Mouse (Mus musculus) kidney, adult 2 months (tissue): Measurements from ENCODE around the gene Fhl3. TPM values are rescaled to one million over a fixed set of nuclear protein-coding genes. Genes with fewer than 3 reads are reported as not detected.
A peak's percentile ranks its signal among the peaks of the same experiment; 100 is the strongest.

Source experiments
- DNase-seq: peaks from one replicate; pipeline ENCODE4 v3.0.0; 2021
- H3K27ac ChIP-seq: fragments of 200-500 bp; 2 replicates; pipeline ENCODE4 v1.5.1; 2012; ENCODE audit warnings: low read depth, low read length, control low read depth, inconsistent platforms; ENCODE audit not compliant: insufficient read depth
- H3K27me3 ChIP-seq: fragments of 200-500 bp; replicated peaks from 2 replicates; pipeline ENCODE4 v1.6.1; 2012; ENCODE audit warnings: mild to moderate bottlenecking, moderate library complexity, low read length, inconsistent platforms; ENCODE audit not compliant: control insufficient read depth, insufficient read depth
- H3K36me3 ChIP-seq: fragments of 200-500 bp; 2 replicates; pipeline ENCODE4 v1.6.1; 2012; ENCODE audit warnings: mild to moderate bottlenecking, moderate library complexity, low read length, inconsistent platforms; ENCODE audit not compliant: control insufficient read depth, insufficient read depth
- H3K4me1 ChIP-seq: fragments of 200-500 bp; 2 replicates; pipeline ENCODE4 v1.6.1; 2011; ENCODE audit warnings: low read length; ENCODE audit not compliant: control insufficient read depth, insufficient read depth
- H3K4me3 ChIP-seq: fragments of 200-500 bp; 2 replicates; pipeline ENCODE4 v1.5.1; 2011; ENCODE audit warnings: mild to moderate bottlenecking, low read depth, low read length, control low read depth; ENCODE audit not compliant: insufficient read depth
- CTCF ChIP-seq: fragments of 200-500 bp; conservative IDR thresholded peaks from 2 replicates; pipeline ENCODE4 v1.5.1; 2011; ENCODE audit warnings: low read depth, mild to moderate bottlenecking, control low read depth, low read length, moderate library complexity, mixed read lengths; ENCODE audit not compliant: insufficient read depth, insufficient read length
- POLR2A ChIP-seq: fragments of 200-500 bp; IDR thresholded peaks from one replicate; pipeline ENCODE4 v1.6.1; 2011; ENCODE audit warnings: low read depth, low read length, control low read depth
- WGBS: fragments of 180-500 bp; shearing (Covaris S2); methylation state at CpG from one replicate; pipeline ENCODE4 v1.1.7; 2018; 5-methylcytosine and 5-hydroxymethylcytosine counted together
- polyA plus RNA-seq: library from polyadenylated mRNA; depleted of rRNA; stranded (reverse); fragments of >200 nt; gene quantifications from 2 replicates; pipeline ENCODE4 v1.2.3, GENCODE M21; 2012; rRNA removed

Fhl3 gene
- polyA plus RNA-seq, result 8.5 and 10.8 TPM in 2 replicates

- TF ChIP-seq POLR2A (peak; percentile 25), CTCF (no peak)
- H3K4me3 ChIP-seq, result peak within 1 kb of the TSS; percentile 72
- no peaks in the 10 kb centered on the region for H3K36me3 ChIP-seq
- peaks cover 20% of the 10 kb centered on the region; the same call in 1 of the 2 replicates for H3K4me1 ChIP-seq
- 2% methylated on average over 59 of the region's 59 CpGs for WGBS
- no peaks in the 10 kb centered on the region for H3K27me3 ChIP-seq
- peak within 1 kb of the TSS; percentile 47 for H3K27ac ChIP-seq
- peak; percentile 87 for DNase-seq
These were observed at the start of gene Fhl3 for GRCm38 (mm10) chr4:124700248-124700971. Fhl3 (plus strand) TSS chr4:124700701.

GRCm38 (mm10) chr4:124652886-124653285 is 47.6 kb upstream of the Fhl3 start:
- peaks cover 3% of the 10 kb centered on the region; the same call in 1 of the 2 replicates for H3K4me1 ChIP-seq
- peak; percentile 60 for DNase-seq
- H3K4me3 ChIP-seq, result no peak overlapping the region
- no peaks in the 10 kb centered on the region for H3K36me3 ChIP-seq
- no peak overlapping the region for H3K27ac ChIP-seq
- 12% methylated on average over 9 of the region's 9 CpGs for WGBS
- TF ChIP-seq POLR2A (no peak), CTCF (no peak)
- peaks cover 5% of the 10 kb centered on the region for H3K27me3 ChIP-seq

- Histone ChIP-seq H3K27ac (no peak within 1 kb of the TSS), H3K4me1 (peaks cover 3% of the 10 kb centered on the region; the same call in 1 of the 2 replicates), H3K36me3 (no peaks in the 10 kb centered on the region), H3K4me3 (peak within 1 kb of the TSS; percentile 60), H3K27me3 (peaks cover 19% of the 10 kb centered on the region)
- DNase-seq, result peak; percentile 14
- WGBS, result 4% methylated on average over 15 of the region's 15 CpGs
- TF ChIP-seq POLR2A, result no peak
- no peak for TF ChIP-seq CTCF
These were observed 44.0 kb upstream of the Fhl3 start, which contains the start of gene Pou3f1 for GRCm38 (mm10) chr4:124656518-124656853. Pou3f1 (plus strand) TSS chr4:124656807.

- H3K36me3 ChIP-seq, result no peaks in the 10 kb centered on the region
- peak; percentile 80 for DNase-seq
- H3K27me3 ChIP-seq, result peaks cover 19% of the 10 kb centered on the region
- 3% methylated on average over 88 of the region's 92 CpGs for WGBS
- H3K4me1 ChIP-seq, result peaks cover 3% of the 10 kb centered on the region; the same call in 1 of the 2 replicates
- H3K27ac ChIP-seq, result no peak overlapping the region
- H3K4me3 ChIP-seq, result peak overlapping the region; percentile 60
- TF ChIP-seq POLR2A, result no peak
- no peak for TF ChIP-seq CTCF
These were observed 43.4 kb upstream of the Fhl3 start for GRCm38 (mm10) chr4:124656854-124657650.

- peak overlapping the region; percentile 43 for H3K4me3 ChIP-seq
- DNase-seq, result no peak
- peaks cover 3% of the 10 kb centered on the region; the same call in 1 of the 2 replicates for H3K4me1 ChIP-seq
- no peaks in the 10 kb centered on the region for H3K36me3 ChIP-seq
- H3K27me3 ChIP-seq, result peaks cover 19% of the 10 kb centered on the region
- WGBS, result under 1% methylated on average over 54 of the region's 61 CpGs
- no peak for TF ChIP-seq POLR2A
- no peak for TF ChIP-seq CTCF
- H3K27ac ChIP-seq, result no peak overlapping the region
These were observed 42.7 kb upstream of the Fhl3 start for GRCm38 (mm10) chr4:124657781-124658180.

GRCm38 (mm10) chr4:124658412-124658851 is 42.1 kb upstream of the Fhl3 start:
- Histone ChIP-seq H3K36me3 (no peaks in the 10 kb centered on the region), H3K27me3 (peaks cover 19% of the 10 kb centered on the region), H3K27ac (no peak overlapping the region), H3K4me3 (peak overlapping the region; percentile 6; the same call in 1 of the 2 replicates), H3K4me1 (peaks cover 3% of the 10 kb centered on the region; the same call in 1 of the 2 replicates)
- TF ChIP-seq POLR2A (no peak), CTCF (no peak)
- 3% methylated on average over 39 of the region's 39 CpGs for WGBS
- DNase-seq, result no peak
